Mouse (Mus musculus): ENCODE data around the gene Gne. TPM values are rescaled to one million over a fixed set of nuclear protein-coding genes. Genes with fewer than 3 reads are reported as not detected.
"Not testable (repeated sequence)": the region's sequence is repeated elsewhere in the genome, so short reads cannot be mapped to it uniquely, and the experiment has no call there.

Gene Gne
- polyA plus RNA-seq, 1 experiment from 2014 or later, result 23.1 TPM

- Histone ChIP-seq H3K9me3 (ENCODE audit: control insufficient read depth, low read length) (no peaks in the 10 kb centered on the region), H3K4me1 (replicated peaks; ENCODE audit: control insufficient read depth, insufficient read depth, low read length) (no peaks in the 10 kb centered on the region), H3K36me3 (ENCODE audit: control insufficient read depth, insufficient read depth, low read length) (no peaks in the 10 kb centered on the region), H3K27ac (ENCODE audit: low read depth, low read length) (no peak overlapping the region), H3K4me3 (ENCODE audit: low read depth, low read length) (no peak overlapping the region), H3K4me2 (replicated peaks; ENCODE audit: low read depth, low read length) (no peak overlapping the region), H3K27me3 (ENCODE audit: control insufficient read depth, insufficient read depth, low read length) (no peaks in the 10 kb centered on the region), H3K9ac (ENCODE audit: low read depth, low read length) (no peak overlapping the region)
- no peak for ATAC-seq (ENCODE audit: low FRiP score)
- 86% methylated on average over 6 of the region's 6 CpGs for WGBS
- no peak for DNase-seq (ENCODE audit: low spot score)
These were observed 17.1 kb downstream of the Gne start for GRCm38 (mm10) chr4:44066891-44067290.

- H3K4me3 ChIP-seq (ENCODE audit: low read depth, low read length), result no peak overlapping the region
- no peaks in the 10 kb centered on the region for H3K9me3 ChIP-seq (ENCODE audit: control insufficient read depth, low read length)
- H3K27me3 ChIP-seq (ENCODE audit: control insufficient read depth, insufficient read depth, low read length), result no peaks in the 10 kb centered on the region
- ATAC-seq (ENCODE audit: low FRiP score), result peak; percentile 64; the same call in 1 of the 2 replicates
- no peak overlapping the region for H3K9ac ChIP-seq (ENCODE audit: low read depth, low read length)
- DNase-seq (ENCODE audit: low spot score), result peak; percentile 96
- no peak overlapping the region for H3K27ac ChIP-seq (ENCODE audit: low read depth, low read length)
- no peak overlapping the region for H3K4me2 ChIP-seq (replicated peaks; ENCODE audit: low read depth, low read length)
- H3K36me3 ChIP-seq (ENCODE audit: control insufficient read depth, insufficient read depth, low read length), result no peaks in the 10 kb centered on the region
- no peaks in the 10 kb centered on the region for H3K4me1 ChIP-seq (replicated peaks; ENCODE audit: control insufficient read depth, insufficient read depth, low read length)
- 40% methylated on average over 16 of the region's 16 CpGs for WGBS
These were observed 18.5 kb downstream of the Gne start for GRCm38 (mm10) chr4:44065355-44066025.

- 87% methylated on average over 14 of the region's 14 CpGs for WGBS
- H3K4me2 ChIP-seq (replicated peaks; ENCODE audit: low read depth, low read length), result no peak overlapping the region
- no peak overlapping the region for H3K27ac ChIP-seq (ENCODE audit: low read depth, low read length)
- H3K4me3 ChIP-seq (ENCODE audit: low read depth, low read length), result no peak overlapping the region
- no peaks in the 10 kb centered on the region for H3K4me1 ChIP-seq (replicated peaks; ENCODE audit: control insufficient read depth, insufficient read depth, low read length)
- DNase-seq (ENCODE audit: low spot score) (no peak), ATAC-seq (ENCODE audit: low FRiP score) (no peak)
- no peaks in the 10 kb centered on the region for H3K36me3 ChIP-seq (ENCODE audit: control insufficient read depth, insufficient read depth, low read length)
- H3K9me3 ChIP-seq (ENCODE audit: control insufficient read depth, low read length), result no peaks in the 10 kb centered on the region
- no peaks in the 10 kb centered on the region for H3K27me3 ChIP-seq (ENCODE audit: control insufficient read depth, insufficient read depth, low read length)
- H3K9ac ChIP-seq (ENCODE audit: low read depth, low read length), result no peak overlapping the region
These were observed 21.2 kb downstream of the Gne start for GRCm38 (mm10) chr4:44062816-44063215.

GRCm38 (mm10) chr4:44062062-44062461 is 21.9 kb downstream of the Gne start:
- 74% methylated on average over 9 of the region's 9 CpGs for WGBS
- ATAC-seq (ENCODE audit: low FRiP score), result no peak

GRCm38 (mm10) chr4:44059674-44060073 is 24.3 kb downstream of the Gne start:
- DNase-seq (ENCODE audit: low spot score) (no peak), ATAC-seq (ENCODE audit: low FRiP score) (no peak)
- H3K36me3 ChIP-seq (ENCODE audit: control insufficient read depth, insufficient read depth, low read length), result no peaks in the 10 kb centered on the region
- H3K27me3 ChIP-seq (ENCODE audit: control insufficient read depth, insufficient read depth, low read length), result no peaks in the 10 kb centered on the region
- H3K4me3 ChIP-seq (ENCODE audit: low read depth, low read length), result no peak overlapping the region
- H3K9me3 ChIP-seq (ENCODE audit: control insufficient read depth, low read length), result no peaks in the 10 kb centered on the region
- H3K4me2 ChIP-seq (replicated peaks; ENCODE audit: low read depth, low read length), result no peak overlapping the region
- no peak overlapping the region for H3K27ac ChIP-seq (ENCODE audit: low read depth, low read length)
- 93% methylated on average over 13 of the region's 13 CpGs for WGBS
- no peaks in the 10 kb centered on the region for H3K4me1 ChIP-seq (replicated peaks; ENCODE audit: control insufficient read depth, insufficient read depth, low read length)
- H3K9ac ChIP-seq (ENCODE audit: low read depth, low read length), result no peak overlapping the region

More at GRCm38 (mm10) chr4:44062062-44062461, 21.9 kb downstream of the Gne start:
- Histone ChIP-seq H3K9ac (ENCODE audit: low read depth, low read length) (no peak overlapping the region), H3K4me2 (replicated peaks; ENCODE audit: low read depth, low read length) (no peak overlapping the region), H3K4me3 (ENCODE audit: low read depth, low read length) (no peak overlapping the region), H3K4me1 (replicated peaks; ENCODE audit: control insufficient read depth, insufficient read depth, low read length) (no peaks in the 10 kb centered on the region), H3K27ac (ENCODE audit: low read depth, low read length) (no peak overlapping the region), H3K36me3 (ENCODE audit: control insufficient read depth, insufficient read depth, low read length) (no peaks in the 10 kb centered on the region), H3K27me3 (ENCODE audit: control insufficient read depth, insufficient read depth, low read length) (no peaks in the 10 kb centered on the region), H3K9me3 (ENCODE audit: control insufficient read depth, low read length) (no peaks in the 10 kb centered on the region)
- DNase-seq (ENCODE audit: low spot score), result no peak

GRCm38 (mm10) chr4:44049812-44050211 is 34.2 kb downstream of the Gne start:
- WGBS, result 88% methylated on average over 5 of the region's 5 CpGs
- Histone ChIP-seq H3K4me2 (replicated peaks; ENCODE audit: low read depth, low read length) (no peak overlapping the region), H3K36me3 (ENCODE audit: control insufficient read depth, insufficient read depth, low read length) (no peaks in the 10 kb centered on the region), H3K9me3 (ENCODE audit: control insufficient read depth, low read length) (no peaks in the 10 kb centered on the region), H3K27ac (ENCODE audit: low read depth, low read length) (no peak overlapping the region), H3K27me3 (ENCODE audit: control insufficient read depth, insufficient read depth, low read length) (no peaks in the 10 kb centered on the region), H3K4me3 (ENCODE audit: low read depth, low read length) (no peak overlapping the region), H3K9ac (ENCODE audit: low read depth, low read length) (no peak overlapping the region), H3K4me1 (replicated peaks; ENCODE audit: control insufficient read depth, insufficient read depth, low read length) (no peaks in the 10 kb centered on the region)
- ATAC-seq (ENCODE audit: low FRiP score) (no peak), DNase-seq (ENCODE audit: low spot score) (no peak)

GRCm38 (mm10) chr4:44046066-44046465 is 37.9 kb downstream of the Gne start:
- Histone ChIP-seq H3K27ac (ENCODE audit: low read depth, low read length) (no peak overlapping the region), H3K9me3 (ENCODE audit: control insufficient read depth, low read length) (no peaks in the 10 kb centered on the region), H3K36me3 (ENCODE audit: control insufficient read depth, insufficient read depth, low read length) (no peaks in the 10 kb centered on the region), H3K4me3 (ENCODE audit: low read depth, low read length) (no peak overlapping the region), H3K4me2 (replicated peaks; ENCODE audit: low read depth, low read length) (no peak overlapping the region), H3K4me1 (replicated peaks; ENCODE audit: control insufficient read depth, insufficient read depth, low read length) (no peaks in the 10 kb centered on the region), H3K9ac (ENCODE audit: low read depth, low read length) (no peak overlapping the region), H3K27me3 (ENCODE audit: control insufficient read depth, insufficient read depth, low read length) (no peaks in the 10 kb centered on the region)
- ATAC-seq (ENCODE audit: low FRiP score) (no peak), DNase-seq (ENCODE audit: low spot score) (no peak)
- 89% methylated on average over 5 of the region's 5 CpGs for WGBS

GRCm38 (mm10) chr4:44044685-44045356 is 39.2 kb downstream of the Gne start:
- no peak overlapping the region for H3K4me3 ChIP-seq (ENCODE audit: low read depth, low read length)
- no peaks in the 10 kb centered on the region for H3K9me3 ChIP-seq (ENCODE audit: control insufficient read depth, low read length)
- DNase-seq (ENCODE audit: low spot score) (no peak), ATAC-seq (ENCODE audit: low FRiP score) (no peak)
- no peak overlapping the region for H3K4me2 ChIP-seq (replicated peaks; ENCODE audit: low read depth, low read length)
- H3K27me3 ChIP-seq (ENCODE audit: control insufficient read depth, insufficient read depth, low read length), result no peaks in the 10 kb centered on the region
- no peaks in the 10 kb centered on the region for H3K36me3 ChIP-seq (ENCODE audit: control insufficient read depth, insufficient read depth, low read length)
- no peaks in the 10 kb centered on the region for H3K4me1 ChIP-seq (replicated peaks; ENCODE audit: control insufficient read depth, insufficient read depth, low read length)
- no peak overlapping the region for H3K9ac ChIP-seq (ENCODE audit: low read depth, low read length)
- 91% methylated on average over 5 of the region's 5 CpGs for WGBS
- no peak overlapping the region for H3K27ac ChIP-seq (ENCODE audit: low read depth, low read length)

GRCm38 (mm10) chr4:44043182-44043581 is 40.8 kb downstream of the Gne start:
- H3K4me1 ChIP-seq (replicated peaks; ENCODE audit: control insufficient read depth, insufficient read depth, low read length); H3K9ac ChIP-seq (ENCODE audit: low read depth, low read length); ATAC-seq (ENCODE audit: low FRiP score); DNase-seq (ENCODE audit: low spot score); H3K27me3 ChIP-seq (ENCODE audit: control insufficient read depth, insufficient read depth, low read length); H3K4me3 ChIP-seq (ENCODE audit: low read depth, low read length); H3K4me2 ChIP-seq (replicated peaks; ENCODE audit: low read depth, low read length); H3K27ac ChIP-seq (ENCODE audit: low read depth, low read length); H3K9me3 ChIP-seq (ENCODE audit: control insufficient read depth, low read length); H3K36me3 ChIP-seq (ENCODE audit: control insufficient read depth, insufficient read depth, low read length): not testable (repeated sequence)
- 94% methylated on average over 4 of the region's 4 CpGs for WGBS

All from hindbrain, embryonic 11.5 days (tissue).